ENCODE assay signal across 20 mouse cellular contexts in genomic region chr2:107552569-107552968, GRCm38 (mm10).
"Had no signal": no experiment of that assay in that cellular context is flagged by ENCODE, and none has a peak within 500 bp of the region (broad histone marks: within the 10 kb centered on the region; RNA-seq: fewer than 3 reads in every experiment).

No protein-coding gene starts in this region.

- ATAC-seq: inflammation-experienced regulatory T-cells, adult 6 months; intestine, embryonic 16.5 days; lung, postnatal 0 days had no signal

- H3K9me3 ChIP-seq: liver, embryonic 13.5 days; neural tube, embryonic 12.5 days; stomach, embryonic 15.5 days had no signal

- H3K27ac ChIP-seq: kidney, postnatal 0 days; layer of hippocampus, adult 2 months; left cerebral cortex, adult 2 months; liver, embryonic 13.5 days; macrophage; neural tube, embryonic 12.5 days; stomach, embryonic 15.5 days had no signal

- H3K9ac ChIP-seq: liver, embryonic 13.5 days; lung, embryonic 14.5 days; neural tube, embryonic 12.5 days; stomach, embryonic 15.5 days had no signal

- H3K4me1 ChIP-seq: liver, embryonic 13.5 days; neural tube, embryonic 12.5 days; stomach, embryonic 15.5 days had no signal

- H3K27me3 ChIP-seq: liver, embryonic 13.5 days; neural tube, embryonic 12.5 days; stomach, embryonic 15.5 days had no signal

- H3K4me2 ChIP-seq: liver, embryonic 13.5 days; lung, embryonic 14.5 days; neural tube, embryonic 12.5 days; stomach, embryonic 15.5 days had no signal

- H3K36me3 ChIP-seq: liver, embryonic 13.5 days; neural tube, embryonic 12.5 days; stomach, embryonic 15.5 days had no signal

- H3K4me3 ChIP-seq: layer of hippocampus, adult 2 months; left cerebral cortex, adult 2 months; liver, embryonic 13.5 days; neural tube, embryonic 12.5 days; stomach, embryonic 15.5 days had no signal

- DNase-seq: kidney, adult 18-20 months; kidney, adult 9 months; kidney, postnatal 25 days; layer of hippocampus, adult 9-11 months; layer of hippocampus, postnatal 36 days; liver, embryonic 13.5 days; lung, embryonic 14.5 days; right cerebral cortex, adult 18-20 months; right cerebral cortex, postnatal 14 days; right cerebral cortex, postnatal 4 days; thymus, postnatal 25 days had no signal
